Mouse (Mus musculus) embryonic facial prominence, embryonic 13.5 days (tissue): ENCODE data around the gene Nfkbie. TPM values are rescaled to one million over a fixed set of nuclear protein-coding genes. Genes with fewer than 3 reads are reported as not detected.

Source experiments
- ATAC-seq: fragments of 200-750 bp; cut with Nextera tagmentation; 2 replicates; pipeline ENCODE4 v1.8.0; 2017; ENCODE audit warnings: low read depth; ENCODE audit not compliant: insufficient number of reproducible peaks, insufficient read depth, low FRiP score, low TSS enrichment
- H3K27ac ChIP-seq: fragments of 300-500 bp; sonication (generic); 2 replicates; pipeline ENCODE4 v1.5.1; 2015; ENCODE audit warnings: moderate library complexity, mild to moderate bottlenecking, inconsistent platforms
- H3K27me3 ChIP-seq: fragments of 300-500 bp; sonication (generic); 2 replicates; pipeline ENCODE4 v1.6.1; 2015; ENCODE audit warnings: mild to moderate bottlenecking, inconsistent platforms
- H3K36me3 ChIP-seq: fragments of 300-500 bp; sonication (generic); 2 replicates; pipeline ENCODE4 v1.6.1; 2015; ENCODE audit warnings: mild to moderate bottlenecking, inconsistent platforms
- H3K4me1 ChIP-seq: fragments of 300-500 bp; sonication (generic); 2 replicates; pipeline ENCODE4 v1.6.1; 2015; ENCODE audit warnings: inconsistent platforms
- H3K4me2 ChIP-seq: fragments of 300-500 bp; sonication (generic); 2 replicates; pipeline ENCODE4 v1.6.1; 2015; ENCODE audit warnings: moderate library complexity, mild to moderate bottlenecking, inconsistent platforms
- H3K4me3 ChIP-seq: fragments of 300-500 bp; sonication (generic); 2 replicates; pipeline ENCODE4 v1.5.1; 2015; ENCODE audit warnings: mild to moderate bottlenecking, inconsistent platforms
- H3K9ac ChIP-seq: fragments of 300-500 bp; sonication (generic); 2 replicates; pipeline ENCODE4 v1.6.1; 2015; ENCODE audit warnings: mild to moderate bottlenecking, inconsistent platforms
- H3K9me3 ChIP-seq: fragments of 300-500 bp; sonication (generic); 2 replicates; pipeline ENCODE4 v1.6.1; 2016; ENCODE audit warnings: inconsistent platforms
- WGBS: fragments of 180-500 bp; shearing (Covaris S2); methylation state at CpG from one replicate; pipeline ENCODE4 v1.1.7; 2015; ENCODE audit warnings: mixed read lengths; 5-methylcytosine and 5-hydroxymethylcytosine counted together
- polyA plus RNA-seq: library from polyadenylated mRNA; unstranded; fragments of >200 nt; fragmentation: Nextera tagmentation; extraction: Ambion mirVana; gene quantifications from 2 replicates; pipeline ENCODE4 v1.2.1, GENCODE M21; 2015

The Nfkbie gene
- polyA plus RNA-seq, 1 experiment from 2014 or later: 4.7 TPM

DNA sequence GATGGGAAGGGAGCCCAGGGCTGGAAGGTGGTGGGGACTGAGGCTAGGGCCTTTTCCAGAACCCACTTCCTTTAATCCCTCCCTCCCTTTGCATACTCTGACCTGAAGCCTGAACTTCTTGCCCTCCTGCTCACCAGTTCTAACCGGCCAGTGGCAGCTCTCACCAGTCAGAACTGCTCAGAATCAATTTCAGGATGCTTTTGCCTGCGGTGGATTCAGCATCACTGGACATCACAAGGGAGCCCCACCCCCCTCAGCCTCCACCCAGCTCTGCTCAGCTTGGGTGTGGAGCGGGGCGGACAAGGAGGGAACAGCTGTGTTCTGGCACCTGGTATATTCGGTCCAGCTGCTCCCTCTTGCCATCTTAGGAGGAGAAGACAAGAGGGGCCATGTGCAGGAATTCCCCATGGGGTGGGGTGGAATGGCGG lies 46.4 kb downstream of the Nfkbie start, which contains the start of gene Mymx:
TSS of gene Mymx (minus strand) at position 226 of the 428 bp plus-strand sequence.
- Histone ChIP-seq H3K4me1 (peaks cover 26% of the 10 kb centered on the region), H3K4me3 (no peak within 1 kb of the TSS)
- ATAC-seq: no peak

GRCm38 (mm10) chr17:45602984-45603383 lies 47.5 kb downstream of the Nfkbie start:
- H3K9me3 ChIP-seq: 0 out of 2 replicates have a peak, but pooled peaks cover 3% of the 10 kb centered on the region
- H3K27ac ChIP-seq: no peak overlapping the region
- H3K4me3 ChIP-seq: no peak overlapping the region
- WGBS: 38% methylated on average over 3 of the region's 3 CpGs
- H3K27me3 ChIP-seq: peaks cover 31% of the 10 kb centered on the region
- peaks cover 23% of the 10 kb centered on the region for H3K4me1 ChIP-seq
- no peak overlapping the region for H3K9ac ChIP-seq
- H3K36me3 ChIP-seq: no peaks in the 10 kb centered on the region
- H3K4me2 ChIP-seq: no peak overlapping the region
- ATAC-seq: no peak

More for the DNA sequence above, 46.4 kb downstream of the Nfkbie start, which contains the start of gene Mymx:
- H3K4me2 ChIP-seq: no peak within 1 kb of the TSS
- H3K9ac ChIP-seq: no peak within 1 kb of the TSS
- no peaks in the 10 kb centered on the region for H3K36me3 ChIP-seq
- 20% methylated on average over 6 of the region's 6 CpGs for WGBS
- H3K27me3 ChIP-seq: peaks cover 31% of the 10 kb centered on the region
- H3K9me3 ChIP-seq: no peaks in the 10 kb centered on the region
- H3K27ac ChIP-seq: no peak within 1 kb of the TSS; the same call in 1 of the 2 replicates

DNA sequence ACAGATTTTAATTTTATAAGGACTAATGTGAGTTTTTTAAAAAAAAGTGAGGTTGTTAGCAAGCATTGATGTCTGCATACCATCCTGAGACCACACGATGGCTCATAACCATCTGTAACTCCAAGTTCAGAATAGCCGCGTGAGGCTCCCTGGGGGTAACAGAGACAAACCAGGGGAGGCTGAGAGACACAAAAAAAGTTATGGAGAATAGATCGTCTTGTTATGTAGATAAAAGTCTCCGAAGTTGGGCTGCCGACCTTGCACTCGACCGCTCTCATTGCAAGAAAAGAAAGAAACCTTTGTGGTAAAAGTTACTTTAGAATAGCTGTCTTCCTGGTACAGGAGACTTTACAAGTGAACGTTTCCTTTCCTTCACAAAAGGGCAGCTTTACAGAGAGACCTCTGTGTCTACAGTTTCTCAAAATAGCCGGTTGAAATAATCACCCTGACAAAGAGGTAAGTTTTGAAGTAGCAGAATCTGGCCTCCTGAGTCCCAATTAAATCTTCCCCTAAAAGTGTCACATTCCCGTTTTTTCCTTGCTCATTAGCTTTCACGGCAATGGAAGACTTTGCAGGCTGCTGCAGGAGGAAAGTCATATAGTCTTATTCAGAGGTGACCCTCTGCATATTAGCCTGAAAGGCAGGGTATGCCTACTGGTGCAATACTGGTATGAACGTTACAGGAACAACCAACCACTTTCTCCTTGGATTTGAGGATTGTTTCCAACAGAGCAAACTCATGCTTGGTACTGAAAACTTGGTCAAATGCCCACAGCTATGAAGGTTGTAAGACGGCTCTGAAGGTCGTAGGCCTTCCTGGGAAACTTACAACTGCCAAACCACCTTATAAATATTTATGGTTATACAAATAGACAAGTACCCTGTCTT lies 51.7 kb downstream of the Nfkbie start:
- no peaks in the 10 kb centered on the region for H3K36me3 ChIP-seq
- peaks cover 8% of the 10 kb centered on the region; the same call in 1 of the 2 replicates for H3K4me1 ChIP-seq
- ATAC-seq: no peak
- peaks cover 3% of the 10 kb centered on the region for H3K27me3 ChIP-seq
- H3K27ac ChIP-seq: no peak overlapping the region
- WGBS: 65% methylated on average over 15 of the region's 15 CpGs
- no peak overlapping the region for H3K4me2 ChIP-seq
- no peak overlapping the region for H3K4me3 ChIP-seq
- 0 out of 2 replicates have a peak, but pooled peaks cover 3% of the 10 kb centered on the region for H3K9me3 ChIP-seq
- H3K9ac ChIP-seq: no peak overlapping the region

GRCm38 (mm10) chr17:45608396-45608795 lies 52.9 kb downstream of the Nfkbie start:
- no peak for ATAC-seq
- Histone ChIP-seq H3K4me3 (no peak overlapping the region), H3K36me3 (no peaks in the 10 kb centered on the region), H3K4me2 (no peak overlapping the region), H3K9me3 (0 out of 2 replicates have a peak, but pooled peaks cover 3% of the 10 kb centered on the region), H3K4me1 (peaks cover 8% of the 10 kb centered on the region; the same call in 1 of the 2 replicates), H3K9ac (no peak overlapping the region), H3K27ac (no peak overlapping the region), H3K27me3 (no peaks in the 10 kb centered on the region)
- 91% methylated on average over 4 of the region's 4 CpGs for WGBS

DNA sequence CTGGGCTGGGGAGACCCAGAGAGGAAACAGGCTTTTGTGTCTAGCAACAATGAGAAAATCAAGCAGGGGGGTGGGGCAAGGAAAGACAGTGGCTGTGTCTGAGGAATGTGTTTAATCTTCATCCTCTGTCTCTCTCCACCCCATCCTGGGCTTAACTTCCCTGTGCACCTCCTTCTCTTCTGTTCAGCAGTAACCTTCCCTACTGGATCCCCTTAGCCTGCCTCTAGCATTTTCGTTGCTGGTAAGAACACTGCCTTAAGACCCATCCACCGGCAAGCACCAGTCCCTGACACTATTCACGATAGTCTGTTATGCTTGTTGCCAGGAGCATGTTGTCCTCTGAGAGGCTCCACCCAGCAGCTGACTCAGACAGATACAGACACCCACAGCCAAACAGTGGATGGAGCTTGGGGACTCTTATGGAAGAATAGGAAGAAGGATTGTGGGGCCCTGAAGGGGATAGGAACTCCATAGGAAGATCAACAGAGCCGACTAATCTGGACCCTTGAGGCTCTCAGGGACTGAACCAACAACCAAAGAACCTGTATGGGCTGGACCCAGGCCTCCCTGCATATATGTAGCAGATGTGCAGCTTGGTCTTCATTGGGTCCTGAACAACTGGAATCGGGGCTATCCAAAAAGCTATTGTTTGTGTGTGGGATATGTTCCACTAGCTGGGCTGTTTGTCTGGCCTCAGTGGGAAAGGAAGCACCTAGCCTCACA lies 54.8 kb downstream of the Nfkbie start:
- no peaks in the 10 kb centered on the region for H3K36me3 ChIP-seq
- no peak overlapping the region for H3K4me3 ChIP-seq
- no peak overlapping the region for H3K9ac ChIP-seq
- WGBS: 37% methylated on average over 5 of the region's 5 CpGs
- H3K4me2 ChIP-seq: no peak overlapping the region
- ATAC-seq: no peak
- H3K27me3 ChIP-seq: no peaks in the 10 kb centered on the region
- H3K9me3 ChIP-seq: 0 out of 2 replicates have a peak, but pooled peaks cover 3% of the 10 kb centered on the region
- H3K27ac ChIP-seq: peak overlapping the region; percentile 11; the same call in 1 of the 2 replicates
- peaks cover 8% of the 10 kb centered on the region; the same call in 1 of the 2 replicates for H3K4me1 ChIP-seq

GRCm38 (mm10) chr17:45612008-45612407 lies 56.5 kb downstream of the Nfkbie start:
- Histone ChIP-seq H3K9me3 (0 out of 2 replicates have a peak, but pooled peaks cover 3% of the 10 kb centered on the region), H3K36me3 (no peaks in the 10 kb centered on the region), H3K27ac (no peak overlapping the region), H3K27me3 (no peaks in the 10 kb centered on the region), H3K9ac (no peak overlapping the region), H3K4me3 (no peak overlapping the region), H3K4me2 (no peak overlapping the region), H3K4me1 (peaks cover 13% of the 10 kb centered on the region)
- WGBS: 76% methylated on average over 8 of the region's 8 CpGs
- ATAC-seq: no peak

Other genes with a start within 250 kb of the Nfkbie start
- 74.0 and 83.1 TPM in 2 replicates for gene Cdc5l, start 122.0 kb upstream of the Nfkbie start, polyA plus RNA-seq
- 0.86 and 0.88 TPM in 2 replicates for gene Spats1, start 80.3 kb upstream of the Nfkbie start, polyA plus RNA-seq
- 20.2 and 21.5 TPM in 2 replicates for gene Aars2, start 48.9 kb upstream of the Nfkbie start, polyA plus RNA-seq
- gene Tcte1, start 32.3 kb upstream of the Nfkbie start, polyA plus RNA-seq: 1.0 and 1.1 TPM in 2 replicates
- 7.7 and 10.1 TPM in 2 replicates for gene Tmem151b, start 6.0 kb upstream of the Nfkbie start, polyA plus RNA-seq
- 104 and 122 TPM in 2 replicates for gene Slc35b2, start 8.2 kb downstream of the Nfkbie start, polyA plus RNA-seq
- gene Hsp90ab1, start 17.6 kb downstream of the Nfkbie start, polyA plus RNA-seq: 1,480 and 1,606 TPM in 2 replicates
- 69.8 and 77.4 TPM in 2 replicates for gene Slc29a1, start 43.9 kb downstream of the Nfkbie start, polyA plus RNA-seq
- gene Mymx, start 46.4 kb downstream of the Nfkbie start, polyA plus RNA-seq: 3.8 and 5.5 TPM in 2 replicates
- gene Capn11, start 103.6 kb downstream of the Nfkbie start, polyA plus RNA-seq: 0.63 and 0.84 TPM in 2 replicates
- 146 and 152 TPM in 2 replicates for gene Mrpl14, start 130.6 kb downstream of the Nfkbie start, polyA plus RNA-seq
- gene Tmem63b, start 131.2 kb downstream of the Nfkbie start, polyA plus RNA-seq: 38.0 and 42.4 TPM in 2 replicates
- not detected in 2 replicates for gene 1600014C23Rik, start 178.1 kb downstream of the Nfkbie start, polyA plus RNA-seq